Mouse (Mus musculus) layer of hippocampus, postnatal 36 days (tissue): ENCODE measurements around the gene Lingo3. TPM values are rescaled to one million over a fixed set of nuclear protein-coding genes. Genes with fewer than 3 reads are reported as not detected.

Source experiments
- DNase-seq, 2 experiments: peaks; one replicate each; pipeline ENCODE4 v3.0.0; 2022
- total RNA-seq, 2 experiments: library from RNA; stranded (reverse); gene quantifications; 2 replicates each; pipeline ENCODE4 v1.2.3; 2021

The Lingo3 gene
- 10 to 100 TPM; 40.1 to 47.7 TPM for total RNA-seq

- DNase-seq, result peak; percentile 62 to 69
These were observed at the start of gene Lingo3 for GRCm38 (mm10) chr10:80843931-80844547. Gene Lingo3 (minus strand): TSS chr10:80844039.

- DNase-seq, result no peak
These were observed 43.3 kb upstream of the Lingo3 start for GRCm38 (mm10) chr10:80887181-80887580.

GRCm38 (mm10) chr10:80881301-80881700 lies 37.5 kb upstream of the Lingo3 start:
- no peak for DNase-seq

GRCm38 (mm10) chr10:80880901-80881300 lies 37.1 kb upstream of the Lingo3 start:
- DNase-seq, result no peak

- DNase-seq, result peak; percentile 47 to 59
These were observed 36.3 kb upstream of the Lingo3 start for GRCm38 (mm10) chr10:80880131-80880641.

- DNase-seq, result no peak
These were observed 32.8 kb upstream of the Lingo3 start for GRCm38 (mm10) chr10:80876594-80876993.

- peak in 1 of 2 experiments; percentile 50 for DNase-seq
These were observed 32.2 kb upstream of the Lingo3 start for GRCm38 (mm10) chr10:80876028-80876427.

GRCm38 (mm10) chr10:80874035-80874434 lies 30.2 kb upstream of the Lingo3 start:
- DNase-seq, result no peak

GRCm38 (mm10) chr10:80871581-80871980 lies 27.7 kb upstream of the Lingo3 start, which contains the start of gene Tmprss9:
Gene Tmprss9 (plus strand): TSS chr10:80871848.
- DNase-seq, result no peak

GRCm38 (mm10) chr10:80870993-80871392 lies 27.2 kb upstream of the Lingo3 start:
- no peak for DNase-seq

- no peak for DNase-seq
These were observed 20.6 kb upstream of the Lingo3 start for GRCm38 (mm10) chr10:80864446-80864845.

GRCm38 (mm10) chr10:80862305-80862704 lies 18.5 kb upstream of the Lingo3 start:
- DNase-seq, result no peak

GRCm38 (mm10) chr10:80858350-80858935 lies 14.6 kb upstream of the Lingo3 start:
- DNase-seq, result no peak

GRCm38 (mm10) chr10:80857848-80858247 lies 14.0 kb upstream of the Lingo3 start:
- DNase-seq, result no peak

- DNase-seq, result no peak
These were observed 13.5 kb upstream of the Lingo3 start for GRCm38 (mm10) chr10:80857386-80857785.

GRCm38 (mm10) chr10:80856908-80857307 lies 13.1 kb upstream of the Lingo3 start:
- no peak for DNase-seq

- no peak for DNase-seq
These were observed 12.4 kb upstream of the Lingo3 start for GRCm38 (mm10) chr10:80856267-80856666.

- no peak for DNase-seq
These were observed 11.9 kb upstream of the Lingo3 start for GRCm38 (mm10) chr10:80855749-80856073.

- DNase-seq, result peak; percentile 97 to 98
These were observed 11.3 kb upstream of the Lingo3 start, which contains the start of the genes Lsm7 and Sppl2b for GRCm38 (mm10) chr10:80854913-80855748. Gene Lsm7 (minus strand): TSS chr10:80855209. Gene Sppl2b (plus strand): TSS chr10:80855275.

GRCm38 (mm10) chr10:80848571-80848970 lies 4.7 kb upstream of the Lingo3 start:
- DNase-seq, result no peak

- DNase-seq, result no peak
These were observed 1.9 kb upstream of the Lingo3 start for GRCm38 (mm10) chr10:80845732-80846131.

- DNase-seq, result no peak
These were observed 1.3 kb upstream of the Lingo3 start for GRCm38 (mm10) chr10:80845055-80845693.
